Mouse (Mus musculus) stomach, postnatal 0 days (tissue): ENCODE results near the gene Chrdl2.

Source experiments
- CTCF ChIP-seq: IDR thresholded peaks from 2 replicates; pipeline ENCODE4 v1.5.1; 2016; ENCODE audit warnings: antibody characterized with exemption, low read depth, mild to moderate bottlenecking, moderate library complexity
- EP300 ChIP-seq: optimal IDR thresholded peaks from 2 replicates; pipeline ENCODE3; 2016; ENCODE audit warnings: antibody characterized with exemption

- TF ChIP-seq EP300 (no peak), CTCF (no peak)
These were observed 42.6 kb upstream of the Chrdl2 start for GRCm38 (mm10) chr7:99963237-99963860.
